Mouse (Mus musculus): ENCODE measurements at regions not wholly inside any gene's neighbourhood (a gene's known extent, or its start where the extent isn't known, plus 50 kb on each side); places are given as distances from the start of the nearest gene placed in this dataset.

GRCm38 (mm10) chr11:79881812-79882211 is 80.4 kb downstream of the Utp6 start:
- no peak for DNase-seq (ENCODE audit: low read depth)

DNA sequence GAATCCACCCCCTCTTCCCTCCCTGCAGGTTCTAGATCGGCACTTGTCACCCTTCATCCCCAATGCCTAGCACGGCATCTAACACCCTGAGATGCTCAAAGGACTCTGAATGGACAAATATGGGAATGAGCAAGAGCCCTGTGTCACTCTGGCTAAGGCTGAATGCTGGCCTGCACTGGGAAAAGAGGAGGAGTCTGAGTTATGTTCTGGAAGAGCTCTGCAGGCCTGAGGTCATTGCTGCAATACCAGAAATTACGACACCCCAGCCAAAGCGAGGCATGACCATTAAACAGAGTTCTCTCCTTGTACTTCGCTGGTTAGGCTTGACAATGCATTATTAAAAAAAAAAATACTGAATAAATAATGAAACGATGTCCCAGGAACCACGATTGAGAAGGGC is 84.1 kb downstream of the Utp6 start:
- DNase-seq (ENCODE audit: low read depth): peak; percentile 72

GRCm38 (mm10) chr11:79877184-79877745 is 84.9 kb downstream of the Utp6 start:
- peak; percentile 48 for DNase-seq (ENCODE audit: low read depth)

DNA sequence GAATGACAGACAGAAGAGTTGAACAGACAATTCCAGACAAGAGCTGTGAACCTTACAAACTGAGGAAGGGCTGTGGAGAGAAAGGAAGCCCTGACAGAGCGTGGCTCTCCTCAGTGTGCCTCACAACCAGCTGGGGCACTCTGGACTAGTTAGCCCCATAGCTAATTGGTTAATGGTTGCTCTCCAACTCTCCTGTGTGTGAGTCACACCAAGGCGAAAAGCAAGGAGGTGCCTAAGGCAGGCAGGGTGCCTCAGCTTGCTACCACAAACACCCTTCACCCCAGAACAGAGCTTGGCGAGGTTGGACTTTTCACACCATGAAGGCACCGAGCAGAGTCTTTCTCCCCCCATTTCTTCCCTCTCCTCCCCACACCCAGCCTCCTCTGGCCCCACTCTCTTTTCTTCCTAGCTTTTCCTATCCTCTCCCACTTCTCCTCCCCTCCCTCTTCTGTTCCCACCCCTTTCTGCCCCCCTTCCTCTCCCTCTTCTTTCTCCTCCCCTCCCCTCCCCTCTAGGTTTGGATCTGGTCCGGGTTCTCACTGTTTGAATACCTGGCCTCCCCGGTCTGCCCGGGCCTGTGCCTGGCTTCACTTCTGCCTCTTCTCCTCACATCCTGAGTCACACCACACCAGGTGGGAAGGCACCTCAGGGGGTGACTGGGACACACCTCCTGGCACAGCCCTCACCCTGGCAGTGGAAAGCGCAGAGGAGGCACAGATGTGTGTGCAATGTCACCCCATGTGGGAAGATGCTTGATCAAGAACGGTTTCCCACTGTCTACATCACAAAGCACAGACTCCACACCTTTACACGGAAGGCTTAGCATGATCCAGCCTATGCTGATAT is 90.2 kb downstream of the Utp6 start:
- no peak for DNase-seq (ENCODE audit: low read depth)

- no peak for DNase-seq (ENCODE audit: low read depth)
These were observed 92.0 kb downstream of the Utp6 start for GRCm38 (mm10) chr11:79870189-79870588.

- no peak for DNase-seq (ENCODE audit: low read depth)
These were observed 93.2 kb downstream of the Utp6 start for GRCm38 (mm10) chr11:79869009-79869408.

GRCm38 (mm10) chr11:79864836-79865235 is 97.4 kb downstream of the Utp6 start:
- no peak for DNase-seq (ENCODE audit: low read depth)

- no peak for DNase-seq (ENCODE audit: low read depth)
These were observed 98.6 kb downstream of the Utp6 start for GRCm38 (mm10) chr11:79863487-79864175.

DNA sequence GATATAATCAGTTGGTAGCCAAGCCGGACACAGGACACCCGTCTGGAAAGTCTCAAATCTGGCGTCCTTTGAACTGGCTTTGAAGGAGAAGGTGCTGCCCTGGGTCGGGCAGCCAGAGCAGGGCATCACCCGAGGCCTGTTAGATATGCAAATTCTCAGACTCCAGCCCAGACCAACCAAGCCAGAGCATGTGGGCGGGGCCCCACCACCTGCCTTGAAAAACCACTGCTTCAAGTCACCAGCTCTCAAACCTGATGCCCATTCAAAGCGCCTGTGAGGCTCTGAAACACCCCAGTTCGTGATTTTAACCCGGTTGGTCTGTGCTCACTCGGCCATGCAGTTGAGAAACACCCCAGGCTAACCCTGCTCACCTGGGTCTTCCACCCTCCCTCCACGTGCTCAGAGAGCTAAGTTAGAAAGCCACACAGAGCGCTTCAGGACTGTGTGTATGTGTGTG is 101.6 kb downstream of the Utp6 start:
- DNase-seq (ENCODE audit: low read depth): no peak

- DNase-seq (ENCODE audit: low read depth): no peak
These were observed 105.8 kb downstream of the Utp6 start for GRCm38 (mm10) chr11:79856376-79856775.

DNA sequence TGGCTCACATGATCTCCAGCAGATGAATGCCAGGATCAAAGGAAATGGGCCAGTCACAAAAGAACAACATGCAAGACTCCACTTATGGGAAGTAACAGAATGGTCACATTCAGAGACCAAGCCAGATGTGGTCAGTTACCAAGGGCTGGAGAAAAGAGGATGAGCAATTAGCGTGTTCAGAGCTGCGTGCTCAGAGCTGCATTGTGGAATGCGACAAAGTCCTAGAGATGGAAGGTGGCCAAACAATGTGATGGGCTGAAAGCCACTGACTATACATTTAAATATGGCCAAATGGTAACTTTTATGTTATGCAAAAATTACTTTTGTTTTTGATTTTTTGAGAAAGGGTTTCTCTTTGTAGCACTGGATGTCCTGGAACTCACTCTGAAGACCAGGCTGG is 112.6 kb downstream of the Utp6 start:
- no peak for DNase-seq (ENCODE audit: low read depth)

DNA sequence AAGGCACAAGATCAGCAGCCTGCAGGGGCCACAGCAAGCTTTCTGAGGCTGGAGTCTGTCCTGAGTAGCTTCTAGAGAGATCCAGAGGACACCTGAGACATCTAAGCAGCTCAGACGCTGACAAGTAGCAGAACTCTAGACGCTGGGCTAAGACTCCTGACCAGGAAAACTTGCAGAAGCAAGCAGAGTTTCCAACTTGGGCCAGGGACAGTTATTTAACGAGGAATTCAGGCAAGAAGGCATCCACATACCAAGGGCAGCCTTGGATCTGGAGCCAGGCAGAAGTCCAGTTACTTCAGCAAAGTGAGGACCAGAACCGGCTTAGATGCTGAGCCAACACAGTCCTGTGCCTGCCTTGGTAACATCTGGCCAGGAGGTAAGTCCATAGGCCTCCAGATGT is 117.8 kb downstream of the Utp6 start:
- DNase-seq (ENCODE audit: low read depth): no peak

DNA sequence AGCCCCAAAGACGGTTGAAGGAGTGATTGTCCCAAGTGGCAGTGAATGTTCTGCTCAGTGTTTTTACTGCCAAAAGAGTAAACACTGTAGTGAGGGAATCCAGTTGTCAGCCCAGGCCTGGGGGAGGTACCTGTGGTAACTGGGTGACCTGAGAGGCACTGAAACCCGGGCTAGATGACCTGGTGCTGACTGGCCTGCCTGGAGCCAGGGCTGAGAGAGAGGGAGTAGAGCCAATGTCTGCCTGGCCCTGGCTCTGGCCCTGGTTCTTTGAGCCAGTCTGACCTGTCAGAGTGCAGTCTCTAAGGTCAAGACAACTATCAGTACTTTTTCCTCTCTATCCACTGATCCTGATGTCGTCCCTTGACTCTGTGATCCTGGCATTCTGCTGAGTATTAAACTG is 119.2 kb downstream of the Utp6 start:
- no peak for DNase-seq (ENCODE audit: low read depth)

DNA sequence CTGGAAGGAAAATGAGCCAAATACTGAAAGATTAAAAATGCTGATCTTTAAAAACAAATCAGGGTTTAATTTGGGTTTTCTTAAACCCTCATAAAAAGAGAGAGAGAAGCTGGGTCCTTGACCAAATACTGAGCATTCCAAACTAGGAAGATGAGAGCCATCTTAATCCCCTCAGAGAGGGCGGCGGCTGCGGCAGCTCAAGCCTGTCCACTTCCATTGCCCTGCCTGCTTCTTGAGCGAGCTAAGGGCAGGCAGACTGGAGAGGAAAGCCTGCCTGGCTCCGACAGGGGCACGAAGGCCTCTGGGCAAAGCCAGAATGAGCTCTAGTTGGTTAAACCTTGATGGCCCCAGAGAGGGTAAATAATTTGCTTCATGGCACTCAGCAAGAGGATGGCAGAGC is 122.2 kb downstream of the Utp6 start:
- no peak for DNase-seq (ENCODE audit: low read depth)

DNA sequence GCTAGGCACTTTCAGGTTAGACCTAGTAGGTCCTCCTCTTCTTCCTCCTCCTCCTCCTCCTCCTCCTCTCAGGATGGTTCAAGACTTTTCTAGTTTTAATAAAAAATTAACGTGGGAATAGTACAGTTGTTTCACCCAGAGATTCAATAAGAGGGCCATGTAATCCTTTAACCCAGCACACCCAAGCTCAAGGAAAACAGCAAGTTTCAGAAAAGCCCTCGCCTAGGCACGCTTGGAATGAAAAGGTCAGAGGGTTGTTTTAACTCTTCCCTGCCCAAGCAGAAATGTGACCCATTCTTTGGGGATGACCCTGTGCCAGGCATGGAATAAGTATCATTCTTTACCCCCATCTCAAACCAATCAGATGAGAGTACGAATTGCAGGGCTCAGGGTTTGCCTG is 124.1 kb downstream of the Utp6 start:
- no peak for DNase-seq (ENCODE audit: low read depth)

DNA sequence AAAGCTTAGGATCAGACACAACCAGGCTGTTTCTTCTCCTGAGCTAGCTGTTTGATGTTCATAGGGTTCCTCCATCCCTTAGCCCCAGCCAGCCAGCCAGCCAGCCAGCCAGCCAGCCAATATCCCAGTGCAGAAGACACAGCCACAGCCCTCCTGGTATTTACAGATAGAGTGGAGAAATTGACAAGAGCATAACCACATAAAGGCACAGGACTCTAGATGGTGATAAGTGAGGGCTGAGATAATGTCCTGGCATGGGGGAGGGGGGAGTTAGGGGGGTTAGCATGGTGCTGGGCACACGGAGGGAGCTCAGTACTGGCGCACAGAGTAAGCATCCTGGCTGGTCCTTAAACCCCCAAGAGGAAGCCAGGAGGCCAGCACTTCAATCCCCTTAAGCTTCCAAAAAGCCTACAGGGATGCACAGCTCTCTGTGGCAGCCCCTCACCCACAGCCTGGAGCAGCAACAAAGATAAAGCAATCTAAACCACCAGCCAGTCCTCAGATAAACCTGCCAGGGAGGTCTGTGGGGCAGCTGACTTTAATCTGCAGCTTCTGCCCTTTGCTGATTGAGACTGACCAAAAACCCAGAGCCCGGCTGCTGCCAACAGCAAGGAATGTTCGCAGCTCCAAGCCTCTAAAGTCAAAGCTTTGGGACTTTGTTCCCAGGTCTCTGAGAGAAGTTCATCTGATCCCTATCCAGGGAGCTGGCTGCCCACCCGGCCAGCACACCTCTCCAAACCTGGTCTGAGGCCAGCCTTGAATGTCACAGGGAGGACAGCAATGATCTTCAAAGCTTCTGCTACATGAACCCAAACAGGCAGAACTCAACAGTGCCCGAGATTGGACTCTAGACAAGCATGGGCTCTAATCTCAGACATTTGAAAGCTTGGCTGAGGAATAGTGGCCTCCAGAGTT is 124.9 kb downstream of the Utp6 start:
- DNase-seq (ENCODE audit: low read depth): no peak

- no peak for DNase-seq (ENCODE audit: low read depth)
These were observed 126.3 kb downstream of the Utp6 start for GRCm38 (mm10) chr11:79835873-79836272.

- no peak for DNase-seq (ENCODE audit: low read depth)
These were observed 128.4 kb downstream of the Utp6 start for GRCm38 (mm10) chr11:79833817-79834216.

DNA sequence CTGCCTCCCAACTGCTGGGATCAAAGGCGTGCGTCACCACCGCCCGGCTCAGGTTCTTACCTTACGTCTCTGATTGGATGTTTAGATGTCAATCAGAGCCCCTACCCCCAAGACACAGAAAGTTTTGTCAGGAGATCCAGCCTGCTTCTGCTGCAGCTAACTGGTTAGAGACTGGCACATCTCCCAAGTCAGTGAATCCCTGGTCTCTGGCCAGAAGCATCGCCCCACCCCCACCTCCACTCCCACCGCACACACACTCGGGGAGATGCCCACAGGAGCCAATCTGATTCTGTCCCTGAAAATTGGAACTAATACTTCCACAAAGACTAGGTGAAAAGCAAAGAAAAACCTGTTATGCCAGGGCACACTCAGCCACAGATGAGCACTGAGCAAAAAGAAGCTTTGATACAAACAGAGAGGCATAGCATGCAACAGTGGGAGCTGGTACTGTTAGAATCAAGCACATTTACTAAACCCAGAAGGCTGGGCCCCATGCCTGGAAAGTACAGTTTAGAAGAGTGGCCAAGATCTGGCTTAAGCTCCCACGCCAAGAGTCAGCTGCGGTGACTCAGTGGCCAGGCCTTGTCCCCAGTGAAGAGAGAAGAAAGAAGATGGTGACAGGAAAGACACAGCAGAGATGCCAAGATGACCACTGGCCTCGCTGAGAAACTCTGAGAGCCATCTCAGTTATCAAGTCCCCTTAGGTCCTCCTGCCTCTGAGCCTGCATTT is 130.4 kb downstream of the Utp6 start:
- peak; percentile 85 for DNase-seq (ENCODE audit: low read depth)

- DNase-seq (ENCODE audit: low read depth): no peak
These were observed 131.6 kb downstream of the Utp6 start for GRCm38 (mm10) chr11:79830567-79831055.

- DNase-seq (ENCODE audit: low read depth): no peak
These were observed 135.2 kb downstream of the Utp6 start for GRCm38 (mm10) chr11:79827034-79827433.

All from fibroblast of lung, adult 2 months (primary cell).